Mouse (Mus musculus): Measurements from ENCODE around the gene Eefsec.

Gene Eefsec

GRCm38 (mm10) chr6:88446063-88447002 is at the start of gene Eefsec:
Eefsec (minus strand) TSS chr6:88446539.
- DNase-seq, result peak; percentile 92 to 93

GRCm38 (mm10) chr6:88493712-88494111 is 47.4 kb upstream of the Eefsec start:
- DNase-seq, result peak; percentile 54 to 63

GRCm38 (mm10) chr6:88490629-88491354 is 44.5 kb upstream of the Eefsec start:
- DNase-seq, result peak; percentile 98

DNA sequence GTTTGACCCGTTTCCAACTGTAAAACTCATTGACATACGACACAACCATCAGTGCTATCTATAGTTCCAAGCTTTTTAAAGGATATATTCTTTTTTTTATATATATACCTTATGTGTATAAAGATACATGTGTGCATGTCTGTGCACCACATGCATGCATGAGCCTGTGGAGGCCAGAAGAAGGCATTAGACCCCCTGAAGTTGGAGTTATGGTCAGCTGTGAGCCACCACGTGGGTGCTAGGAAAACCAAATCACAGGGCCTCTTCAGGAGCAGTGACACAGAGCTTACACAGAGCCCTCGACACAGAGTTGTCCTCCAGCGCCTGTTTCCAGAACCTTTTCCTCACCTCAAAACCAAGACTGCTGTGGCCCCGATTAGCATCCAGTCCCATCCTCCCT is 43.5 kb upstream of the Eefsec start:
- DNase-seq, result no peak

DNA sequence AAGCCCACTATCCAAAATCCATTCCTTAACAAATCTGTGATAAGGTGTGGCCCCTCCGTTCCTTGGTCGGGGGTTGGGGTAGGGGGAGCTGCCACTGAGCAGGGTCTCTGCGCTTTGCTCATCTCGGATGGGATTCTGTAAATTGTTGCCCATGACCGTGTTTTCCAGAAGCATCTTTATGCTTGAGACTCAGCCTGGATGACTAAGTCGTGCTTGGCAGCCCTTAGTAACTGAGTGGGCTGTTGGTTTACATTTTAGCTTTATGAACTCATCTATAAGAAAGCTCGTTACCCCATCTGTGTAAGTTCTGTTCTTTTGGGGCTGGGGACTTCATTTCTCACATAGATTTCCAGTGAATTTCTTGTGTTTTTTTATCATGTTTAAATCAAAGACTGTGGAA is 42.7 kb upstream of the Eefsec start:
- no peak for DNase-seq

DNA sequence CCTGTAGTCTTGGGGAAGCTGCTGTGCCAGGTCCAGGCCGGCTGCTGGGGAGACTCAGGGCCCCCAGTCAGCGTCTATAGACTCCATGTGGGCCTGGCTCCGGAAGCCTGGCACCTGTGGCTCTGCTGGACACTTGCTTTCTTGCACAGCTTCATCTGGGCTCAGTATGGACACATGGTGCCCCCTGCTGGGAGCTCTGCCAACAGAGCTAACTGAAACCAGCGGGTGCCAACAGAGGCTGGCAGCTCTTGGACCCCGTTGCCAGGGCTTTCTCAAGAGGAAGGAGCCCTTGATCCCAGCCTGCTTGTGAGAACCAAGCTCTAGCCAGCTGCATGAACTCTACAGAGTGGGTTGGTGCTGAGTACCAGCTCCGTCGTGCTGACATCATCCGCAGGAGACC is 40.6 kb upstream of the Eefsec start:
- DNase-seq, result peak; percentile 81 to 91

DNA sequence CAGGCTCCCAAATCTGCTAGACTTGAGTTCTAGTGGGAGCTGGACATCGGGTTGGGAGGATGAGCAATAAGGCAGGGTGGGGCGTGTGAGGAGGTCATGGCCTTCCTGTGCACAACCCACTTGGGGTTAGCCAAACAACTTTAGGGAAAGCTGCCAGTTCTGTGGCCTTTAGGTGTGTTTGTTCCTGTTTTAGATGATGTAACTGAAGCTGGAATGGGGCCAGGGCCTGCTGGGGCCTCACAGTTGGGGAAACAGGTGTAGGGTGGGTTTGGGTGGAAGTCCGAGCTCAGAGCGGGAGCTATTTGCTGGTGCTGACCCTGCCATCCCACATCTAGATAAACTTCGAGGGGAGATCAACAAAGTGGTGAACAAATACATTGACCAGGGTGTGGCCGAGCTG is 39.0 kb upstream of the Eefsec start:
- DNase-seq, result peak in 1 of 2 experiments; percentile 28

- DNase-seq, result peak in 1 of 2 experiments; percentile 40
These were observed 37.6 kb upstream of the Eefsec start for GRCm38 (mm10) chr6:88483913-88484312.

- peak; percentile 84 to 88 for DNase-seq
These were observed 36.8 kb upstream of the Eefsec start for GRCm38 (mm10) chr6:88483111-88483510.

GRCm38 (mm10) chr6:88480421-88480820 is 34.1 kb upstream of the Eefsec start:
- DNase-seq, result no peak

- no peak for DNase-seq
These were observed 23.5 kb upstream of the Eefsec start for GRCm38 (mm10) chr6:88469878-88470277.

- DNase-seq, result peak; percentile 95
These were observed 19.0 kb upstream of the Eefsec start, which contains the start of gene Ruvbl1 for GRCm38 (mm10) chr6:88465181-88465920. Ruvbl1 (plus strand) TSS chr6:88465409.

DNA sequence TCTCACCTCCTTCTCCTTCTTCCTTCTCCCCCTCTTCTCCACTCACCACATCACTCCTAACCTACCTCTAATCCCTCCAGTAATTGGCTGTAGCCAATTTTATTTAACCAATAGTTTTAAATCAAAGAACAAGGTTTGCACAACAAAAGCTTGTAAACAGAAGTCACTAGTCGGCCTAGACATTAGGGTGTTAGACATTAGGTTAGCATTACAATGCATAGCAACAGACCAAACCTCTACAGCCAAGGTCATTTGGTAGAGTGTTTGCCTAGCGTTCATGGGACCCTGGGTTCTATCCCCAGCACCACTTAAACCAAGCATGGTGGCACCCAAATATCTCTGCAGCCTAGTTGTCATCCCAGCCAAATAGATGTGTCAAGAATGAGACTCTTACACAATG is 8.2 kb upstream of the Eefsec start:
- no peak for DNase-seq

DNA sequence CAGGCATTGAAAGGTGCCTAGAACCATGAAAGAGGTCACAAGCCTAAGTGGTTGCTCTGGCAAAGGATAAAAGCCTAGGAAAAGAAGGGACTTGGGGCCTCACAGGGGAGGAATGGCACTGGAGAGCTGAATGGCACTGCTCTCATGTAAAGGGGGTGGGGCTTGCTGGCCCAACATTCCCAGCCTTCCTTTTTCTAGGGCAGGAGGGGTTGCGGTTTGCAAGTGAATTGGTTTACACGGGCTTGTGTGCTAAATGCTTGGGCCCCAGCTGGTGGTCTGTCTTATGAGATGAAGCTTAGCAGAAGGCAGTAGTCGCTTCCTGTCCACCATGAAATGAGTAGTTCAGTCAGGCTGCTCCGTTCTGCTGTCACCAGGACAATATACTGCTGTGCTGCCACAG is 1.1 kb upstream of the Eefsec start:
- no peak for DNase-seq

- DNase-seq, result no peak
These were observed 678 bp downstream of the Eefsec start for GRCm38 (mm10) chr6:88445661-88446060.

DNA sequence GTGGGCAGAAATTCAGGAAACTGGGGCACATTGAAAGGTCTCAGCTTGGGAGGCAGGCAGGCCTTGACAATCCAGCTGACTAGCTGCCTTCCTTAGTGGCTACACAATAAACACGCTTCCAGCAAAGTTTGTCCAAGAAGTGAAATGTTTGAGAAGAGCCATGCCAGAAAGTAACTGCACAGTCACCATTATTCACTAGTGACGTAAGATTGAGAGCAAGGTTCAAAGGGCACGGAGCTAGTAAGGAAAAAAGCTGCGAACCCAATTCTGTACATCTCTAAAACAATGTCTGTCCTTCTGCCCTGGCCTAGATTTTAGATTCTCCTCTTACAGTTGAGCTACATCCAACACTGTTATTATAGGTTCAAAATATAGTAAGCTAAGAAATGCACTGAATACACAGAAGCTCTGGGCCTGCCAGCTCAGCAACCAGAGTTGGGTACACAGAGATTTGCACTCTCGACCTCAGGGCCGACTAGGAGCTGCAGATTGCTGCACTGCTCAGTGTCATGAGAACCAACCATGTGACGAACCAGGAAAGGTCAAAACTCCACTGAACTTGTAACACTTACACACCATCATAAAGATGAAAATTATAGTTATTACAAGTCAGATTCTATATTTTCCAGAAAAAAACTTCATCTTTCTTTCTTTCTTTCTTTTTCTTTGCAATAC is 2.1 kb downstream of the Eefsec start:
- DNase-seq, result no peak

- peak; percentile 19 to 23 for DNase-seq
These were observed 2.9 kb downstream of the Eefsec start for GRCm38 (mm10) chr6:88443446-88443845.

GRCm38 (mm10) chr6:88442551-88442950 is 3.8 kb downstream of the Eefsec start:
- DNase-seq, result no peak

GRCm38 (mm10) chr6:88439056-88439455 is 7.3 kb downstream of the Eefsec start:
- peak in 1 of 2 experiments; percentile 30 for DNase-seq

DNA sequence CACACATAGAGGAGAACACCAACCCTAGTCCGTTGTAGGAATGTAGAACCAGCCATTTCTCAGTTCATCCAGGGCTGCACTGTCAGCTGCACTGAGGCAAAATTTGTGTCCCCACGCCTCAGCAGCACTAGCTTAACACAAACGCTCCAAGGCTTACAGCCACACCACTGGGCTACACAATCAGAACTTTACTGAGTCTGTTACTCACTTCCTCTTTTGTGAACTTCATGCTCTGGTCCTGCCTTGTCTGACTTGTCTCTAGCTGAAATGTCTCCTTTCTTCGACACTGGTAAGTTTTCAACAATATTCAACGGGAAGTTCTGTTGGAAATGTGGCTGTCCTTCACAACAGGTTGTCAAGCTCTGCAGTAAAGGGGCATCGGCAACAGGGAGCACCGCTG is 10.7 kb downstream of the Eefsec start:
- no peak for DNase-seq

- peak; percentile 60 to 62 for DNase-seq
These were observed 15.1 kb downstream of the Eefsec start for GRCm38 (mm10) chr6:88431202-88431601.

DNA sequence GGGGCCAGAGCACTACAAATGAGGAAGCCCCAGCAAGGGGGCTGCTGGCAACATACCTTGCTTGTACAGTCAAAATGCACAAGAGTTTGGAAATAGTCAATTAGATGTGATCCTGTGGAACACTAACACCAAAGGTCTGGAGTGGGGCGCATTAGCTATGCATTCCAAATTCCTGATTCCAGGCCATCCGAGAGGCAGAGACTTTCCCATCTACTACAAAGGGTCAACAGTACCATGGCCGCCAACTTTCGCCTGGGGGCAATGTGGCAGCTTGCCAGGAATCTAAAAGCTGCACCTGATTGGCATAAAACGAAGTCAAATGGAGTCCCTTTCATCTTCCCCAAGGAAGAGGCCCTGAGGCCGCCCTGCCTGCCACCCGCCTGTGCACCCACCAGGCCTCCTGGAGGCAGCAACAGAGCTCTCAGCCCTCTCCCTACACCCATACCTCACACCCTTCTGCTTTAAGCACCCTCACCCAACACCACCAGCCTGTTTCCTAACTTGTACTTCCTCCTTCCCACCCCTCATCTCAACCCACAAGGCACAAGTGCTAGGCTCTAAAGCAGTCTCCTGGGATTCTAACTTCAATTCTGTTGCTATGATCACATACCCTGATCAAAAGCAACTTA is 30.1 kb downstream of the Eefsec start:
- peak; percentile 24 to 49 for DNase-seq

All from cerebellum, postnatal 10 days (tissue).